Mouse (Mus musculus): Measurements from ENCODE around the gene Stx1b.

DNA sequence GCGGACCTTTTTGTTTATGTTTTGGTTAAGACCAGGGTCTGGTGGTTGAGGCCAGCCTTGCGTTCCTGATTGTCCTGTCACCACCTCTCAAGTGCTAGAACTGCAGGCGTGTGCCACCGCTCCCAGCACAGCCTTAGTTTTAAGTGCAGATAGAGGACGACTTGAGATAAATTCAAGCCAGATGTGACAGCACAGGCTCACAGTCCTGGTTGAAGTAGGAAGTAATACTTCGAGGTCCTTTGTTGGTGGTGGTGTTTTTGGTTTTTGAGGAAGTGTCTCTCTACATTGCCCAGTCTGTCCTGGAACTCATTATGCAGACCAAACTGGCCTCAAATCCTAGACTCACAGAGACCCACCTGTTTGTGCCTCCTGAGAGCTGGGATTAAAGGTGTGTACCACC lies 64.6 kb downstream of the Stx1b start:
- TF ChIP-seq POLR2A (IDR thresholded peaks at IDR 0.05; ENCODE audit: insufficient read depth, low read depth, low read length) (no peak), EP300 (IDR thresholded peaks at IDR 0.05; ENCODE audit: insufficient read depth, low read depth, low read length) (no peak), CTCF (IDR thresholded peaks at IDR 0.05) (no peak)

Measured in heart, adult 2 months (tissue).